Mouse (Mus musculus) neural tube, embryonic 12.5 days (tissue): ENCODE results near the gene Agtrap. TPM values are rescaled to one million over a fixed set of nuclear protein-coding genes. Genes with fewer than 3 reads are reported as not detected.

Experiments used
- ATAC-seq: fragments of 200-750 bp; cut with Nextera tagmentation; 2 replicates; pipeline ENCODE4 v1.8.0; 2017; ENCODE audit warnings: low read depth, mild to moderate bottlenecking, moderate TSS enrichment, moderate library complexity; ENCODE audit not compliant: low FRiP score
- H3K27ac ChIP-seq: fragments of 300-500 bp; sonication (generic); 2 replicates; pipeline ENCODE4 v1.5.1; 2016
- H3K27me3 ChIP-seq: fragments of 300-500 bp; sonication (generic); replicated peaks from 2 replicates; pipeline ENCODE4 v1.6.1; 2016; ENCODE audit warnings: mild to moderate bottlenecking
- H3K36me3 ChIP-seq: fragments of 300-500 bp; sonication (generic); 2 replicates; pipeline ENCODE4 v1.6.1; 2016; ENCODE audit warnings: mild to moderate bottlenecking
- H3K4me1 ChIP-seq: fragments of 300-500 bp; sonication (generic); 2 replicates; pipeline ENCODE4 v1.6.1; 2016
- H3K4me2 ChIP-seq: fragments of 300-500 bp; sonication (generic); replicated peaks from 2 replicates; pipeline ENCODE4 v1.6.1; 2016; ENCODE audit warnings: mild to moderate bottlenecking
- H3K4me3 ChIP-seq: fragments of 300-500 bp; sonication (generic); 2 replicates; pipeline ENCODE4 v1.5.1; 2016
- H3K9ac ChIP-seq: fragments of 300-500 bp; sonication (generic); 2 replicates; pipeline ENCODE4 v1.6.1; 2016; ENCODE audit warnings: mild to moderate bottlenecking
- H3K9me3 ChIP-seq: fragments of 300-500 bp; sonication (generic); 2 replicates; pipeline ENCODE4 v1.6.1; 2016; ENCODE audit warnings: mild to moderate bottlenecking
- WGBS: fragments of 180-500 bp; shearing (Covaris S2); methylation state at CpG from one replicate; pipeline ENCODE4 v1.1.7; 2016; 5-methylcytosine and 5-hydroxymethylcytosine counted together
- polyA plus RNA-seq: library from polyadenylated mRNA; unstranded; fragments of >200 nt; fragmentation: Nextera tagmentation; extraction: Ambion mirVana; gene quantifications from 2 replicates; pipeline ENCODE4 v1.2.1, GENCODE M21; 2016

The Agtrap gene
- polyA plus RNA-seq, 1 experiment from 2014 or later = 10.2 TPM

GRCm38 (mm10) chr4:148067346-148067745 is 20.5 kb downstream of the Agtrap start:
- Histone ChIP-seq H3K27ac (no peak overlapping the region), H3K9me3 (no peaks in the 10 kb centered on the region), H3K9ac (no peak overlapping the region), H3K4me2 (no peak overlapping the region), H3K4me3 (no peak overlapping the region), H3K4me1 (peaks cover 3% of the 10 kb centered on the region; the same call in 1 of the 2 replicates), H3K36me3 (no peaks in the 10 kb centered on the region), H3K27me3 (no peaks in the 10 kb centered on the region)
- no peak for ATAC-seq
- WGBS = 92% methylated on average over 8 of the region's 8 CpGs

- Histone ChIP-seq H3K9ac (no peak overlapping the region), H3K4me2 (no peak overlapping the region), H3K27ac (no peak overlapping the region), H3K4me3 (no peak overlapping the region), H3K27me3 (no peaks in the 10 kb centered on the region), H3K9me3 (no peaks in the 10 kb centered on the region), H3K36me3 (no peaks in the 10 kb centered on the region), H3K4me1 (peaks cover 3% of the 10 kb centered on the region; the same call in 1 of the 2 replicates)
- WGBS = 61% methylated on average over 9 of the region's 9 CpGs
- no peak for ATAC-seq
Observed at GRCm38 (mm10) chr4:148066401-148066744, 21.5 kb downstream of the Agtrap start.

DNA sequence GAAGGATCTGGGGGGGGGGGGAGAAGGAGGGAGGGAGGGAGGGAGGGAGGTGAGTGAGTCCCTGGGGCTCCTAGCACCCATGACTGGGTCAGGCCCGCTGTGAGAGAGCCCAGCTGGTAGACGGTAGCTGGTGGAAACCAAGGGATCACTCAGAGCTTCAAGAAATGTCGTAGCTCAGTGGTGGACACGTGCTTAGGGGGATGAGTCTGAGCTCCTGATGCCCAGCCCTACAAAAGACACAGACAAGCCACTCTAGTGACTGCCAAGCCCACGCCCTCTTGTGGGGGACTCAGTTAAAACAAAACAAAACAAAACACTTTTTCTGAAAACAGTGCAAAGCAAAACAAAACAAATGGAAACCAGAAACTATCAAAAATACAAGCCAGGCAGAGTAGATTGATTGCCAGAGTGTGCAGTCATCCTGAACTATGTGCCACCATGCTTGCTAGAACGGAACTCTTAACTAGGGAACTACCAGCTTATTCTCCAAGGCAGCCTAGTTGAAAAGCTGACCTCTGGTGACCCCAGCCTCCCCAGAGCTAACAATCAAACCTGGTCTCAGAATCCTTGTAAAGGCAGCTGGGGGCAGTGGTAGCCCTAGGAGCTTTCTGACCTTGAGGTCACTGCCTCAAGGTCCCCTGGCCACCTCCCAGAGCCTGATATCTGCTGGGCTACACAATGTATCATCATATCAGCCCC is 22.0 kb downstream of the Agtrap start:
- no peaks in the 10 kb centered on the region for H3K27me3 ChIP-seq
- no peak overlapping the region for H3K4me2 ChIP-seq
- WGBS = 41% methylated on average over 6 of the region's 6 CpGs
- H3K4me3 ChIP-seq = no peak overlapping the region
- H3K36me3 ChIP-seq = no peaks in the 10 kb centered on the region
- H3K4me1 ChIP-seq = peaks cover 3% of the 10 kb centered on the region; the same call in 1 of the 2 replicates
- ATAC-seq = 0 out of 2 replicates have a peak, but pooled peaks have one; percentile 26
- no peaks in the 10 kb centered on the region for H3K9me3 ChIP-seq
- no peak overlapping the region for H3K27ac ChIP-seq
- H3K9ac ChIP-seq = no peak overlapping the region

DNA sequence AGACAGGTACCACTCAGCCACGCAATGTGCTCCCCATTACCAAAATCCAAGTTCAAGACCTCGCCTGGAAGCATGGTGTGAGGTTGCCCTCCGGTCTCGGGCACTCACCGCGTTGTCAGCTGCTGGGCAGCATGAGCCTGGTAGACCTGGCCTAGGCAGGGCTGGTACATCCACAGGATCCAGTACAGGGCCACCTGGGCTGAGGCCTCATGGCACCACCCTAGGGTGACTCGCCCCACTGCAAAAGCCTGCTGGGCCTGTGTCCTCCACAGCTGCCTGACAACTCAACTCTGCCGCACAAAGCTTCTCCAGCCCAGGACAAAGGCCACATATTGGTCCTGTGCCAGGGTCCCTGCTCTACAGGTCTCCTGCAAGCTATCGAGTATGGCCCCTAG is 26.7 kb downstream of the Agtrap start:
- peaks cover 2% of the 10 kb centered on the region; the same call in 1 of the 2 replicates for H3K4me1 ChIP-seq
- WGBS = 90% methylated on average over 9 of the region's 9 CpGs
- no peak overlapping the region for H3K4me3 ChIP-seq
- no peak for ATAC-seq
- no peak overlapping the region for H3K4me2 ChIP-seq
- no peaks in the 10 kb centered on the region for H3K27me3 ChIP-seq
- no peak overlapping the region for H3K27ac ChIP-seq
- H3K9me3 ChIP-seq = no peaks in the 10 kb centered on the region
- H3K9ac ChIP-seq = no peak overlapping the region
- H3K36me3 ChIP-seq = peaks cover 32% of the 10 kb centered on the region

DNA sequence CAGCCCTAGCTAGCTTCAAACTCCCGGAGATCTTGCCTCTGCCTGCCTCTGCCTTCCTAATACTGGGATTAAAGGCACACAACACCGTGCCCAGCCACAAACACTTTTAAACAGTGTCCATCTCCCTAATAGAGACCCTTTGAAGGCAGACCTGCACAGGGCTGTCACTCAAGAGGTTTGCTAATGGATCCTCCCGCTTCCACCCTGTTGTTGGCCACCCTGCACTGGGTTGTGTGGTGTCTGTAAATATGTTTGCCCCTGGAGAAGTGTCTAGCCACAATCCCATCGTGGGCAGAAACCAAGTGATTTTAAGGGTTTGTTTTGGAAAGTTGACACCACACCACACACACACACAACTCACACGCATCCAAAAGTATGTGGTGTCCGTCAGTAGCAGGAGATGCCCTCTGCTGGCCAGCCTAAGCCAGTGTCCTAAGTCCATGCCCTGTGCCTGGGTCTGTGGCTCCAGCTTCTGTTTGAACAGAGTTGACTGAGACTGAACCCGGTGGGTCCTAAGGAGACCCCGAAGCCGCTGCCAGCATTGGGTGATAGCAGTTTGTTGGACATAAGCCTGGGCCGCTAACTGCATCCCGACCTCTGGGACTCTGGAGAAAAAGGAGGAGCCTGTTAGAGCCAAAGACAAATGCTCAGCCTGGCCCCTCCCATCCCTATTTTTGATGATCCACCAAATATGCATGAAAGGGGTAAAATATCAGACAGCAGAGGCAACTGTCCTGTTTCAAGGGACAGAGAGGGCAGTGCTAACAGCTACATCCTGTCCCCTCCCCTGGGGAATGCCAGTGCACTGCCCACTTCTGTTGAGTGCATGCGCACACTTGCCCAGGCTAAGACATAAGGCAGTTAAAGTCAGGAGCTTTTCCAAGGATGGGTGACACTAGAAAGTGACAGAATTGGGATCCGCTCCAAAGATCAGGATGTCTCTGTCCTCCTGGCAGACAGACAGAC is 27.4 kb downstream of the Agtrap start:
- Histone ChIP-seq H3K4me3 (no peak overlapping the region), H3K27ac (no peak overlapping the region), H3K9ac (no peak overlapping the region), H3K36me3 (peaks cover 39% of the 10 kb centered on the region), H3K4me2 (no peak overlapping the region), H3K27me3 (no peaks in the 10 kb centered on the region), H3K4me1 (no peaks in the 10 kb centered on the region), H3K9me3 (no peaks in the 10 kb centered on the region)
- WGBS = 56% methylated on average over 13 of the region's 13 CpGs
- peak; percentile 53; the same call in 1 of the 2 replicates for ATAC-seq

- H3K36me3 ChIP-seq = peaks cover 51% of the 10 kb centered on the region
Observed at GRCm38 (mm10) chr4:148058993-148059392, 28.8 kb downstream of the Agtrap start.

GRCm38 (mm10) chr4:148058218-148058819 is 29.5 kb downstream of the Agtrap start:
- Histone ChIP-seq H3K9me3 (no peaks in the 10 kb centered on the region), H3K27me3 (no peaks in the 10 kb centered on the region), H3K4me3 (no peak overlapping the region), H3K36me3 (peaks cover 58% of the 10 kb centered on the region), H3K9ac (no peak overlapping the region), H3K4me1 (no peaks in the 10 kb centered on the region), H3K27ac (no peak overlapping the region), H3K4me2 (no peak overlapping the region)
- ATAC-seq = no peak
- 92% methylated on average over 9 of the region's 9 CpGs for WGBS

More at GRCm38 (mm10) chr4:148058993-148059392, 28.8 kb downstream of the Agtrap start:
- Histone ChIP-seq H3K27ac (no peak overlapping the region), H3K4me2 (no peak overlapping the region), H3K9me3 (no peaks in the 10 kb centered on the region), H3K4me3 (no peak overlapping the region), H3K9ac (no peak overlapping the region), H3K4me1 (no peaks in the 10 kb centered on the region), H3K27me3 (no peaks in the 10 kb centered on the region)
- ATAC-seq = no peak
- 95% methylated on average over 6 of the region's 6 CpGs for WGBS

DNA sequence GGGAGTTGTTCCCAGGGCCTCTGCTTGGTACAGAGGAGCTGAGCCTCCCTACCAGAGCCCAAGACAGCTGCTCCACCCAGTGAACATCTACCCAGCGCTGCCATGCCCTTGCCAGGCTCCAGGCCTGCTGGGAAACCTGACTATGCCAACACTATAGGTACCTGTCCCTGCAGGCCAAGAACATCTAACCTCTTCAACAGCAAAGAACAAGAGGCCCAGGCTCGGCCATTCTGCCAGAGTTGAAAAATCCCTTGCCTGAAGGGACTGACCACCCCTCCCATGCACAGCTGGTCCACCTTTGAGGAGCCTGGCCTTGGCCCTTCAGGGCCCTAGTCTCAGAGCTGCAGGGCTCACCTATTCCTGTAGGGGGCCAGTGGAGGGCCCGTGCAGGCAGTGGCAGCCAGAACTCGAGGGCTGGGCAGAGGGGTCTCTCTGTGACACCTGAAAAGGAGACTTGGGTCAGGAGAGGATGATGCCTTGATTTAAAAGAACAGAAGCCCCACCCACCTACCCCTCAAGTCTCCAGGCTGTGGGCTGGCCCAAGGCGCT is 30.1 kb downstream of the Agtrap start:
- no peaks in the 10 kb centered on the region for H3K9me3 ChIP-seq
- H3K27ac ChIP-seq = no peak overlapping the region
- no peak overlapping the region for H3K9ac ChIP-seq
- no peak for ATAC-seq
- H3K4me1 ChIP-seq = no peaks in the 10 kb centered on the region
- 72% methylated on average over 5 of the region's 5 CpGs for WGBS
- H3K4me2 ChIP-seq = no peak overlapping the region
- H3K36me3 ChIP-seq = peaks cover 64% of the 10 kb centered on the region
- H3K27me3 ChIP-seq = no peaks in the 10 kb centered on the region
- no peak overlapping the region for H3K4me3 ChIP-seq

DNA sequence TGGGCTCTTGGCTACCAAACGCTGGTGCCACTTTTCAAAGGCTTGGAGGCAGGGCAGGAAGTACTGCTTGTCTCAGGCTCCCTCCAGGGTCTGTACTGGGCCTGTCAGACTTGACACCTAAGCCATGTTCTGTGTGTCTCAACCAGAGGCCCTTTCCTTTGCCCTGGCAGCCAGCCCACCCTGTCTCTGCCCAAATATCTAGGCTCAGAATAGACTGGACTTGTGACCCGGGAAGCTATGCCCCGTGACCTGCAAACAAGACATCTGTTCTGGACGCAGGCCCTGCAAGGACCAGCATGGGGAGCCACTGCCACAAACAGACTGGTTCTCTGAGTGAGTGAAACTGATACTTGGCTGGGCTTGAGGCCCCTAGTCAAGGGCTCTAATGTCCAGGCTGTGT is 31.0 kb downstream of the Agtrap start:
- WGBS = 93% methylated on average over 4 of the region's 4 CpGs
- Histone ChIP-seq H3K36me3 (peaks cover 73% of the 10 kb centered on the region), H3K9me3 (no peaks in the 10 kb centered on the region), H3K27me3 (no peaks in the 10 kb centered on the region), H3K27ac (no peak overlapping the region), H3K4me3 (no peak overlapping the region), H3K4me2 (no peak overlapping the region), H3K4me1 (no peaks in the 10 kb centered on the region), H3K9ac (no peak overlapping the region)
- no peak for ATAC-seq

DNA sequence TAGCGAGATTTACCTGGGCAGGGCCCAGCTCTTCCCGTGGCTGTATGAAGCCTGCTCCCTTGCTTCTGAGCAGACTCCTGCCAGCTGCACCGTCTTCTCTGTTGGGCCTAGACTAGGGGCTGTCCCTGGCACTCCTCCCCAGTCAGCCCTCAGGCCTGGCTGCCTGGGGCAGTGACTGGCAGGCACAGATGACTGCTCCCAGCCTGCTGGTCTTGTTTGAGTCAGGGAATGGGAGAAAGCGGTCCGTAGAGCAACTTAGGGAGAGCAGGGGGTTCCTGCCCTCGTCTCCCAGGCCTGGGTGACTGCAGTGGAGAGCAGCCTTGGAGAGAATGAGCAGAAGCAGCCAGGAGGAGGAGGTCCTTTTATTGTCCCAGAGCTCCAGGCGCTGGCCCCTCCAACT is 31.6 kb downstream of the Agtrap start:
- Histone ChIP-seq H3K27me3 (no peaks in the 10 kb centered on the region), H3K4me2 (no peak overlapping the region), H3K9ac (no peak overlapping the region), H3K27ac (no peak overlapping the region), H3K36me3 (peaks cover 79% of the 10 kb centered on the region), H3K9me3 (no peaks in the 10 kb centered on the region), H3K4me3 (no peak overlapping the region), H3K4me1 (no peaks in the 10 kb centered on the region)
- WGBS = 87% methylated on average over 7 of the region's 7 CpGs
- no peak for ATAC-seq

- Histone ChIP-seq H3K4me3 (no peak overlapping the region), H3K9me3 (no peaks in the 10 kb centered on the region), H3K4me1 (no peaks in the 10 kb centered on the region), H3K9ac (no peak overlapping the region), H3K36me3 (peaks cover 90% of the 10 kb centered on the region), H3K27ac (no peak overlapping the region), H3K4me2 (no peak overlapping the region), H3K27me3 (no peaks in the 10 kb centered on the region)
- no peak for ATAC-seq
- WGBS = 93% methylated on average over 21 of the region's 21 CpGs
Observed at GRCm38 (mm10) chr4:148054961-148055695, 32.7 kb downstream of the Agtrap start.
